Mouse (Mus musculus): ENCODE measurements around the gene Sorbs1.

Sorbs1 gene

GRCm38 (mm10) chr19:40299182-40299581 lies 214.4 kb downstream of the Sorbs1 start:
- no peak for DNase-seq (ENCODE audit: low read depth)

- DNase-seq (ENCODE audit: low read depth), result no peak
These were observed 215.0 kb downstream of the Sorbs1 start for GRCm38 (mm10) chr19:40298574-40298973.

DNA sequence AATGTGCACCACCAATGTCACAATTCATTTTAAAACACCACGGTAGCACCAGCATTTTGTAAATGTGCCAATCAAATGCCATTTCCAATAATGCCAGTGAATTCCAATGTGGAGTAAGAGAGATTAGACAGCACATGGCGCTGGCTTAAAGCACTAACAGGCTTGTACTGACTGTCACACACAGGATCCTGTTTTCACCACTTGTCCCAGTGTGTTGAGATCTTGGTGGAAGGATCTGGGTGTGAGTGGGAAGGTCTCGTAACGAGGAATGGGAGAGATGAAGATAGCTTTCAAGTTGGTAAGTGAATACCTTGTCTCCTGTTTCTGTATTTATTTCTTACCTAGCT lies 215.8 kb downstream of the Sorbs1 start:
- no peak for DNase-seq (ENCODE audit: low read depth)

DNA sequence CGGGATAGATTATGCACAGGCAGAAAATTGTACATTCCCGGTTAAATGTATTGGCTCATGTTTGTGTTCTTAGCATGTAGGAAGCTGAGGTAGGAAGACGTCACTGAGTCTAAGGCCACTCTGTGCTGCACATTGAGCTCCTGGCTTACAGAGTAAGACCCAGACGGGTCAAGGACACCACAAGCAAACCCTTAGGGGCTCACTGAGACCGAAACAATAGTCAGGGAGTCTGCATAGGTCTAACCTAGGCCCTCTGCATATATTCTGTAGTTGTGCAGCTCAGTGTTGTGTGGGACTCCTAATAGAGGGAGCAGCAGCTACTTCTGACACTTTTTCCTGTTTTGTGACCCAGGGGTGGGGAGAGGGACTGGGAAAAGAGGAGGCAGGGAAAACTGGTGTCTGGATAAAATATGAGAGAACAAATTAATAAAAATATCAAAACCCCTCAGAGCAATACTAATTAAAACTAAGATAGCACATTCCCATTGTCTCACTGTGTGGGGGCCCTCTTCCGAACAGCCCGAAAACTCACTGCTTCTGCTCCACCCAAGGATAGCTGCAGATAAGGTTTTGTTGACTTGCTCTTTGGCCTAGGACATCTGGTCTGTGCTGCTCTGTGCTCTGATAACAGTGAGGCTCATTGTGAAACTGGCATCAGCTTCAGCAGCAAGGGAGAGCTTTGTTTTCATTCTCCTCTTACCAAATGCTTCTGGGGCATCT lies 216.3 kb downstream of the Sorbs1 start:
- DNase-seq (ENCODE audit: low read depth), result no peak

DNA sequence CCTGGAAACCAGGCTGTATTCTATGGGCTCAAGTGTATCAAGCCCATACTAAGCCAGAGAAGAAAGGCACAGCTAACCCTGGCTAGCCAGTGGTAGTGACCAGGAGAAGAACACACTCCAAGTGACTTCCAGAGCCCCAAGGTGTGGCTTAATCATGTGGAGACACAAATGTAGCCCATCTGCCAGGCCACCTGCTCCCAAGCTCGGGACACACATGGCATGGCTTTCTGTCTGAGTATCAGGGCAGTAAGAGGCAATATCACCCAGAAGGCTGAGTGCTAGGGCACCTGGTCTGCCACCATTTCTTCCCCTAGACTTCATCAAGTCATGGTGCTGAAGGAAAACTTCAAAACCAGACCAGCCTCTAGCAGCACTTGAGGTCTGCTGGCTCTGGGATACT lies 219.3 kb downstream of the Sorbs1 start:
- DNase-seq (ENCODE audit: low read depth), result no peak

DNA sequence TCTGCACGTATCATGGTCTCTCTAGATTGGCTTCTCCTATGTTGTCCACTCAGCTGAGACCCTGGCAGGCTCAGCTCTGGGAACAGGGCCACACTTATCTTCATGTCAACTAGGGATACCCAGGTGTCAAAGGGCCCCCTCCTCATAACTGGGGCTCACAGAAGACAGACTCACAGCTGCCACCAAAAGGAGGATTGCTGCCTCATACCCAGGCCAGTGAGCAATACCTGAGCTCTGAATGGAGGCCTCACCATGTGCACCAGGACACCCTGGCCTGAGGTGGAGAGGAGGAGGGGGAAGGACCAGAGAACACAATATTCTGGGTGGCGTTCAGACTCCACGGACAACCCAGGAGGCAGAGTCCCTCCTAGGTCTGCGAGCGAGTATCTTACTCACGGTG lies 219.8 kb downstream of the Sorbs1 start:
- no peak for DNase-seq (ENCODE audit: low read depth)

GRCm38 (mm10) chr19:40290099-40290724 lies 223.4 kb downstream of the Sorbs1 start:
- DNase-seq (ENCODE audit: low read depth), result no peak

DNA sequence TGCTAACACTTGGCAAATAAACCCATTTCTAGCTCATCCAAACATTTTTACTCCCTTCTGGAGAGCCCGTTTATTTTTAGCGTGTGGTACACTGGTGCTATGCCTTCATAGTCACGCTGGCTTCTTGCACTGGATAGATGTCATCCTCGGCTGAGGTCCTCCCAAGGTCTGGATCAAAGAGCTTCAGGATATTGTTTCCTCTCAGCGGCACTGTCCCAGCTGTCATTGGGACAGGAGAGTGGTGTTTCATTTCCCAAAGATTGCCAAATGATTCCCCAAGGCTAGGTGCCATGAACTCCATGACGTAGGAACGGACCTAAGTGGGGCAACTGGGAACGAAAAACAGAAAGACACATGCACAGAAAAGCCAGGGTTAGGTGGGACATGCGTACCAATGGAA lies 225.2 kb downstream of the Sorbs1 start:
- DNase-seq (ENCODE audit: low read depth), result no peak

GRCm38 (mm10) chr19:40284704-40285103 lies 228.9 kb downstream of the Sorbs1 start:
- DNase-seq (ENCODE audit: low read depth), result no peak

DNA sequence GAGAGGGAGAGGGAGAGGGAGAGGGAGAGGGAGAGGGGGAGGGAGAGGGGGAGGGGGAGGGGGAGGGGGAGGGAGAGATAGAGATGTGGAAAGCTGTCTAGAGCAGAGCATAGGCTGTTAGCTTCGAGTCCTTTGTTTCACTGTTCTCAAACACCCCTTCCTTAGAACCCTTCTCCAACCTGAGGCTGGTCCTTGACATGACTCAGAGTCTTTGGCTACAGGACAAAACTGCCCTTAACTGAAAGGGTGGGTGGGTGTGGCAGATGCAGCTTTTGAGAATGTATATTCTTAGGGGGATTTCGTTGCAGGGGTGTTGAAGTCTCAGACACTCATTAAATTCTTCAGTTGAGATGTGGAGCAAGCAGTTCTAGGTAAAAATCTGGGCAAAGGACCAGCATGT lies 230.2 kb downstream of the Sorbs1 start:
- DNase-seq (ENCODE audit: low read depth), result no peak

GRCm38 (mm10) chr19:40278372-40279023 lies 235.1 kb downstream of the Sorbs1 start:
- DNase-seq (ENCODE audit: low read depth), result no peak

DNA sequence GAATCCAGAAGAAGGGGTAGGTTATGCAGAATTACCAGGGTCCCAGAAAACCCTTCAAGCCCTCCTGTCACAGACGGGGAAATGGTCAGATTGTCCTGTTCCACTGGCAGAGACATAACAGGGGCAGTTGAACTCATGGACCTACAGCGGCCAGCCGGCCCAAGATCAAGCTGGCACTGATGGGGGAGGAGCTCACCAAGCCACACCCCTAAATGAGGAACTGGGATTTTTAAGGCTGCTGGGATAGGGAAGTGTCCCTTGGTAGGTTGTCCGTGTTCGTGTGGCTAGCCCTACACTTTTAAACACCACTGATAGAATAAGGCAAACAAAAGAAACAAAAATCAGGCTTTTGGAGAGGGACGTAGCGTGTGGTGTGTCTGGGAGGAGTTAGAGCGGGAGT lies 236.1 kb downstream of the Sorbs1 start:
- DNase-seq (ENCODE audit: low read depth), result no peak

GRCm38 (mm10) chr19:40275401-40276188 lies 238.0 kb downstream of the Sorbs1 start:
- no peak for DNase-seq (ENCODE audit: low read depth)

DNA sequence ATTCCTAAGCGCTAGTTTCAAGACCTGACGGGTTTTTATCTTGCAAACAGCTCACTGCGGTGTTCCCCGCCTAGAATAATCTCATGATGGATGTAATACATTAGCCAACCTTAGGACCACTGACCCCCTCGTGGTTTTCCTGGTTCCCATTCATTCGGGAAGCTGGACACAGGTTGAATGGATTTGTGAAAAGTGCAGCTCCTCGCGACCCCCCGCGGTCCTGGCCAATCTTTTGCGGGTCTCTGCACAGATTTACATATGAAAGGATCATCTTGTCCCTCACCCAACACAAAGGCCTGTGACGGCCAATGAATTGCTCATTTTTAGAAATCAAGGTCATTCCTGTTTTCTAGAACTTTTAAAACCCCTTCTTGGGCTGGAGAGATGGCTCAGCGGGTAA lies 240.9 kb downstream of the Sorbs1 start:
- DNase-seq (ENCODE audit: low read depth), result no peak

- peak; percentile 81 for DNase-seq (ENCODE audit: low read depth)
These were observed 242.2 kb downstream of the Sorbs1 start, which contains the start of gene Pdlim1 for GRCm38 (mm10) chr19:40271308-40271892. Pdlim1 (minus strand) TSS chr19:40271842.

GRCm38 (mm10) chr19:40270351-40271307 lies 242.9 kb downstream of the Sorbs1 start:
- DNase-seq (ENCODE audit: low read depth), result peak; percentile 75

DNA sequence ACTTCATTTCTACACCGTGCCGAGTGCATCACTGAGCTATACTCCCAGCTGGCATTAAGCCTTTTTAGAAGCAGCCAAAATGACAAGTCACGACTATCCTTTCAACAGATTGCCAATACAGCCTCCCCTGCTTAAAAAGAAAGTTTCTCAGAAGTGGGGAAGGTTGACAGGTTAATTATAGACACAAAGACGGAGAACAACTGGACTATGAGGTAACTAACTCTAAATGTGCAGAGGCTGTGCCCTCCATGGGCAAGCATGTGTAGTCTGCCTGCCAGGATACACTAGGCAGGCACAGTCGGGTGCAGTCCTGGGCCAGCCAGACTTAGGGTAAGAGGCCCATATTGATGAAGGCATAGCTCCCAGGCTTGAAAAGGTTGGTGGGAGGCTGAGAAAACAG lies 244.1 kb downstream of the Sorbs1 start:
- DNase-seq (ENCODE audit: low read depth), result no peak

DNA sequence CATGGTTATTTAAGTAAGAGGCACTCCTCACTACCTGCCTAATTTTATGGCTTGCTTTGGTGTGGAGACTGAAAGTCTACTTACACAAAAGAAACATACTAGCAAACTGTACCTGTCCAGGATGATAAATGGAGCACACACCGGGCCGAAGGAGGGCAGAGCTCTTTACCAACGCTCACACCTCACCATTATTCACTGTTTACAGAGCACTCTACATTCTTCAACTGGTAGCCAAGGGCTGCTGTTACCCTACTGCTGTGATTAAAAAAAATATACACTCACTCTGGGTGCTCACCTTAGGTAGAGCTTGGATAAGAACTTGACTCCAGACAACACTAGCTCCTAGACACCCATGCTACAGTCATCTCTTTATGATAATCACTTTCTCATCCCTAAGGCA lies 245.1 kb downstream of the Sorbs1 start:
- no peak for DNase-seq (ENCODE audit: low read depth)

DNA sequence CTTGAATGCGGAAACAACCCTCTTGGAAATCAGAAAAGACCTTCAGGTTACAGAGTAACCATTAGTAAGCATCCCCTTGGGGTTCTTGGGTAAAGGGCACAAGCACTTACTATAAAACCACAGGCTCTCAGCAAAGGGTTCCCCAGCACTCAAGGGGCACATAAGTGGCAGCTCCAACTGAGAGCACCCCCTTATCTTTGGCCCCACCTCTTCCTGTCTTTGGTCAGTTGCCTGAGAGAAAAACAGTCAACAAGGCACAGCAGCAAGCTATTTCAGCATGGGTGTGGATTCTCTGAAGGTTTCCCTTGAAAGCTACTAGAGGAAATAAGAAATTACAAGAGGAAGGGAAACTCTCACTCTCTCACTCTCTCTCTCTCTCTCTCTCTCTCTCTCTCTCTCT lies 246.2 kb downstream of the Sorbs1 start:
- DNase-seq (ENCODE audit: low read depth), result peak; percentile 71

- DNase-seq (ENCODE audit: low read depth), result no peak
These were observed 254.1 kb downstream of the Sorbs1 start for GRCm38 (mm10) chr19:40259485-40259884.

DNA sequence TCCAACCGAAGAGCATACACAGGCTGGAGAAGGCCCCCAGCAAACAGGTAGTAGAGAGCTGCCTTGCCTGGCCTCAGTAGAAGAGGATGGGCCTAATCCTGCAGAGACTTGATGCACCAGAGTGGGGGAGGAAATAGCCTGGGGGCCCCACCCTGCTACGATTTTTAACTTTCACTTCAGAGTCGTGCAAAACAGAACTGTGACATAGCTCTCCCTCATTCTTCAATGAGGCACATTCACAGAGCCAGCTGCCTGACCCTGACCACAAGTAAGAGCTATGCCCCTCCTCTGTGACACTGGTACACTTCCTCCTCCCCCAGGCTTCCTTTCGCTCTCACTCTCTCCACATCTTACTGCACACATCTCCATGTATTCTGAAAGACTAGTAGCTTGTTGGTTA lies 256.2 kb downstream of the Sorbs1 start:
- DNase-seq (ENCODE audit: low read depth), result peak; percentile 85

Data from induced T-regulatory cell, adult 2 months (primary cell).